Mouse (Mus musculus) adrenal gland (tissue): ENCODE data around the gene Ccne1.
"Not testable (repeated sequence)": the region's sequence is repeated elsewhere in the genome, so short reads cannot be mapped to it uniquely, and the experiment has no call there.

ENCODE experiments used
- intact Hi-C: fragments of 180-260 bp; cut with DNase I; formaldehyde crosslinking; loops from one replicate; pipeline ENCODE4 v1.15.1; 2025
- long read RNA-seq, 2 experiments: library from polyadenylated mRNA; unstranded; transcript quantifications; one replicate each; pipeline ENCODE4 v2.0.0; 2020; ENCODE audit warnings: borderline replicate concordance in 1 of 2; ENCODE audit not compliant: insufficient replicate concordance in 1 of 2

Gene Ccne1
- long read RNA-seq, experiment 1, transcript Ccne1-201 (12 exons, 2,000 nt), result major isoform, 5 of 6 reads
- long read RNA-seq, experiment 1, partial matches to known transcripts, result 1 of 6 reads
- long read RNA-seq, experiment 1, other reads (novel, unspliced or antisense), result 0 of 6 reads
- long read RNA-seq, experiment 2, transcript Ccne1-201 (12 exons, 2,000 nt), result major isoform, 7 of 9 reads
- long read RNA-seq, experiment 2, partial matches to known transcripts, result 1 of 9 reads
- long read RNA-seq, experiment 2, other reads (novel, unspliced or antisense), result 1 of 9 reads

- intact Hi-C loops, result loop anchor here (2.0 kb wide), 1 partner anchor 21 kb away; no protein-coding TSS in a partner anchor
Measured at GRCm38 (mm10) chr7:38107371-38108259, at the start of gene Ccne1. Gene Ccne1, minus strand, starts transcription at chr7:38107534.

GRCm38 (mm10) chr7:38155829-38156228 lies 48.5 kb upstream of the Ccne1 start:
- intact Hi-C loops, result no loop called here

GRCm38 (mm10) chr7:38152571-38152970 lies 45.2 kb upstream of the Ccne1 start:
- intact Hi-C loops, result no loop called here

- intact Hi-C loops, result no loop called here
Measured at GRCm38 (mm10) chr7:38151706-38152312, 44.5 kb upstream of the Ccne1 start.

- intact Hi-C loops, result no loop called here
Measured at GRCm38 (mm10) chr7:38147477-38147876, 40.1 kb upstream of the Ccne1 start.

- intact Hi-C loops, result loop anchor here (1.0 kb wide), 1 partner anchor 81 kb away; no protein-coding TSS in a partner anchor
Measured at GRCm38 (mm10) chr7:38141747-38142545, 34.6 kb upstream of the Ccne1 start.

GRCm38 (mm10) chr7:38140324-38140723 lies 33.0 kb upstream of the Ccne1 start:
- intact Hi-C loops, result no loop called here

GRCm38 (mm10) chr7:38134471-38134870 lies 27.1 kb upstream of the Ccne1 start:
- intact Hi-C loops, result no loop called here

- intact Hi-C loops, result no loop called here
Measured at GRCm38 (mm10) chr7:38131186-38131585, 23.9 kb upstream of the Ccne1 start.

GRCm38 (mm10) chr7:38129986-38130729 lies 22.8 kb upstream of the Ccne1 start:
- intact Hi-C loops, result no loop called here

- intact Hi-C loops, result no loop called here
Measured at GRCm38 (mm10) chr7:38129491-38129890, 22.2 kb upstream of the Ccne1 start.

- intact Hi-C loops, result not testable (repeated sequence)
Measured at GRCm38 (mm10) chr7:38128256-38128655, 20.9 kb upstream of the Ccne1 start.

GRCm38 (mm10) chr7:38125565-38126159 lies 18.3 kb upstream of the Ccne1 start:
- intact Hi-C loops, result no loop called here

GRCm38 (mm10) chr7:38124164-38124563 lies 16.8 kb upstream of the Ccne1 start:
- intact Hi-C loops, result not testable (repeated sequence)

- intact Hi-C loops, result no loop called here
Measured at GRCm38 (mm10) chr7:38118594-38118993, 11.3 kb upstream of the Ccne1 start.

GRCm38 (mm10) chr7:38112451-38112850 lies 5.1 kb upstream of the Ccne1 start:
- intact Hi-C loops, result no loop called here

GRCm38 (mm10) chr7:38111996-38112395 lies 4.7 kb upstream of the Ccne1 start:
- intact Hi-C loops, result no loop called here

GRCm38 (mm10) chr7:38108260-38108632 lies 912 bp upstream of the Ccne1 start:
- intact Hi-C loops, result no loop called here

- intact Hi-C loops, result loop anchor here (2.0 kb wide), 1 partner anchor 20 kb away; no protein-coding TSS in a partner anchor
Measured at GRCm38 (mm10) chr7:38106711-38107311, 523 bp downstream of the Ccne1 start.
